Mouse (Mus musculus): Measurements from ENCODE around the gene Dgki. TPM values are rescaled to one million over a fixed set of nuclear protein-coding genes. Genes with fewer than 3 reads are reported as not detected.
A peak's percentile ranks its signal among the peaks of the same experiment; 100 is the strongest.

The Dgki gene
- polyA plus RNA-seq, 1 experiment from 2014 or later, result 9.2 TPM

DNA sequence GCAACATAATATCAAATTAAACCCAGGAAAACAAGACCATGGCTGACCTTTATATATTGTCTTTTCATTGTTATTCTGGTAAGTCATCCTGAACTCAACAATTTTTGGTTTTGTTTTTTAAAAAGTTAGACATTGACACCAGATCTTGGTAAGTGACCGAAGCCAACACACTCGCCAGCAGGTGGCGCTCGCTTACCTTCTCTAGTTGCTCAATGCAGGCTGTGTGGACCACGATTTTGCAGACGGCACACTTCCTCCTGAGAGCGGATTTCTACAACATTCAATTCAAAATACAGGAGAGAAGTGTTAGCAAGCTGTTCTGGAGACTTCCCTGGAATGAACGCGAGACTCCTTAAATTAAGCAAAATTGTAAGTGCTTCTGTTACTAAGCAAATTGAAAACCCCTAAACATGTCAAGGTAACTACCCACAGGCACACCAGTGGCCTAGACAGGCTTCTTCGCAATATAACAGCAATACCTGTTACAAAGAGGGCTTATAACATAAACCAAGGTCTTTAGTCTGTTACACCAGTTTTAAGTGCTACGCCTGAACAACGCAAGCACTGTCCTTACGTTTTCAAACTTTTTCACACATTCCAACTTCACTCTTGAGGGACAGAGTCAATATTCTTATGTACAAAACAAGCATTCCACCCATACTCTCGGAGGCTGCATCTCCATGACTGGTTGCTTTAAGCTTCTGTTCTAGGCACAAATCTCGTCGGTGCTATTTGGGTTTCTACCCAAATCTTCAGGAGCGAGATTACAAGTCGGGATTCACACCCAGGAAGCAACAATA is 202.4 kb downstream of the Dgki start:
- no peaks in the 10 kb centered on the region for H3K4me1 ChIP-seq (ENCODE audit: control insufficient read depth, insufficient read depth, low read length)
- H3K27me3 ChIP-seq (ENCODE audit: control insufficient read depth, insufficient read depth, low read length), result no peaks in the 10 kb centered on the region
- no peak overlapping the region for H3K9ac ChIP-seq (replicated peaks; ENCODE audit: low read length)
- WGBS, result 50% methylated on average over 18 of the region's 18 CpGs
- H3K4me3 ChIP-seq (replicated peaks; ENCODE audit: low read depth, low read length), result no peak overlapping the region
- no peak overlapping the region for H3K27ac ChIP-seq (replicated peaks; ENCODE audit: low read depth, low read length)
- peak; percentile 48; the same call in 1 of the 2 replicates for ATAC-seq (ENCODE audit: low FRiP score, low TSS enrichment)
- no peak overlapping the region for H3K4me2 ChIP-seq (ENCODE audit: low read length)
- no peaks in the 10 kb centered on the region for H3K36me3 ChIP-seq (ENCODE audit: control insufficient read depth, insufficient read depth, low read length)
- peak; percentile 96 for DNase-seq
- no peaks in the 10 kb centered on the region for H3K9me3 ChIP-seq (ENCODE audit: control insufficient read depth, low read length)

GRCm38 (mm10) chr6:37096840-37097305 is 203.1 kb downstream of the Dgki start:
- Histone ChIP-seq H3K9me3 (ENCODE audit: control insufficient read depth, low read length) (no peaks in the 10 kb centered on the region), H3K9ac (replicated peaks; ENCODE audit: low read length) (no peak overlapping the region), H3K36me3 (ENCODE audit: control insufficient read depth, insufficient read depth, low read length) (no peaks in the 10 kb centered on the region), H3K4me3 (replicated peaks; ENCODE audit: low read depth, low read length) (no peak overlapping the region), H3K4me2 (ENCODE audit: low read length) (peak overlapping the region; percentile 26; the same call in 1 of the 2 replicates), H3K27me3 (ENCODE audit: control insufficient read depth, insufficient read depth, low read length) (no peaks in the 10 kb centered on the region), H3K27ac (replicated peaks; ENCODE audit: low read depth, low read length) (no peak overlapping the region), H3K4me1 (ENCODE audit: control insufficient read depth, insufficient read depth, low read length) (no peaks in the 10 kb centered on the region)
- DNase-seq (peak; percentile 20), ATAC-seq (ENCODE audit: low FRiP score, low TSS enrichment) (no peak)
- 52% methylated on average over 12 of the region's 12 CpGs for WGBS

DNA sequence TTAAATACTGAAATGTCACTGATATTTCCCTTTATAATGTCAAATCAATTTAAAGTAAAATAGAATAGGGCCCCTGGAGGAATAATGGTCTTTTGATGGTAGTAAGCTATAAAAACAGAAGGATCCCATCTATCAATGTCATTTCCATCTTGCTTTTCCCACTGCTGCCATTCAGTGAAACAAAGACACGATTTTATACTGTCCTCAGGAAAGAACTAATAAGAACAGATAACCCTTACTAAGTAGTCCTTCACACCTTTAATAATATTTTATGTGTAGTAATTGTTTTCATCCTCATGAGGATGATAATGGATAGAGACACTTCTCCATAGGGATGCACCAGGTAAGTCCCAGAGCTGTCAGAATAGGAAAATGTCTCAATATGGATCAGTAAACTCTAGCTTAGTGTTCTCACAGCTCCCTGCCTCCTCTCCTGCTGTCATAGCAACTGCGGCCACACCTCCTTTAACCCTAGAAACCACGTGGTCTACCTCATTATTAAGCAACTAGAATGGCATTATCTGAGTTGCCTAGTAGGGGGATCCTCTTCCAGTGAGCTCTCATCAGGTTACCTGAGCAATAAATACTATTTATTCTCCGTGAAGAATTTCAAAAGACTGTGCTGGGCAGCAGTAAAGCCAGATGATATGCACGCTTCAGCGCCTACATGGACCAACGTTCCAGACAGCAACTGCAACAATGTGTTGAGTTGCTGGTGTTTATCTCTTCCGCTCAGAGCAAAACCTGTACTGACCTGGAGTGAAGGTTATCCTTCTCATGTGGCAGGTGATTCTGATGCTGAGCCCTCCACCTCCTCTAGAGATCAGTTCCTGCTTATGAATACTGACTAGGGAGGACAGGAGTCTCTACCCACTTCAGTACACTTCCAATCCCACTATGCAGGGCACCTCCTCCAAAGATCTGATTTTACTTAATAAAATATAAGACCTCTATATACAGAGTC is 210.6 kb downstream of the Dgki start:
- Histone ChIP-seq H3K4me3 (replicated peaks; ENCODE audit: low read depth, low read length) (no peak overlapping the region), H3K36me3 (ENCODE audit: control insufficient read depth, insufficient read depth, low read length) (no peaks in the 10 kb centered on the region), H3K27ac (replicated peaks; ENCODE audit: low read depth, low read length) (no peak overlapping the region), H3K4me2 (ENCODE audit: low read length) (no peak overlapping the region), H3K9me3 (ENCODE audit: control insufficient read depth, low read length) (no peaks in the 10 kb centered on the region), H3K9ac (replicated peaks; ENCODE audit: low read length) (no peak overlapping the region), H3K4me1 (ENCODE audit: control insufficient read depth, insufficient read depth, low read length) (peaks cover 9% of the 10 kb centered on the region; the same call in 1 of the 2 replicates), H3K27me3 (ENCODE audit: control insufficient read depth, insufficient read depth, low read length) (no peaks in the 10 kb centered on the region)
- WGBS, result 41% methylated on average over 8 of the region's 8 CpGs
- ATAC-seq (ENCODE audit: low FRiP score, low TSS enrichment) (peak; percentile 76; the same call in 1 of the 2 replicates), DNase-seq (peak; percentile 65)

GRCm38 (mm10) chr6:37082990-37083389 is 217.0 kb downstream of the Dgki start:
- WGBS, result 90% methylated on average over 3 of the region's 3 CpGs
- ATAC-seq (ENCODE audit: low FRiP score, low TSS enrichment), result no peak

DNA sequence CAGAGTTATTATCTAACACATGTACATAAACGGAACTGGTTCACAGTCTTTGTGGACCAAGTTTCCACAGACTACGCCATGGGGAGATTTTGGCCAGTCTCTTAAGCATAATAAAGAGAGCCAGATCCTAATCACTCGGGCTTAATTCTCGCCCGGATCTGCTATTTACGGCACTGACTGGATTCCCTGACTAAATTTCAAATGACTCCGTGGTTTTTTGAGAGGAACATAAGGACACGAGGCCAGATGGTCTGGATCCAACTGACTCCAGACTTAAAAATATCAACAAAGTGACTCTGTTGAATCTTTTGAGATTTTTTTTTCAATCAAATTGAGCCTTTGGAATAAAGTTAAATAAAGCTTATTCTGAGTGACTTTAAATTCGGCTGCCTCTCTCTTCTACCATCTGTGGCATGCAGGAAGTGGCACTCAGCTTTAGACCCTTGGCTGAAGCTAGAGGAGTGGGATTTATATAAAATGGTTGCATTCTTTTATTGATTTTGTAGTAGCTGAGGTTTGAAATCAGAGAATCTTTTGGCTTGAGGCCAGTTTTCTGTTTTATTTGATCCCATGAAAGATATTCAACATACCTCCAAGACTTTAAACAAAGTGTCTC is 227.5 kb downstream of the Dgki start:
- no peaks in the 10 kb centered on the region for H3K27me3 ChIP-seq (ENCODE audit: control insufficient read depth, insufficient read depth, low read length)
- no peak overlapping the region for H3K27ac ChIP-seq (replicated peaks; ENCODE audit: low read depth, low read length)
- no peaks in the 10 kb centered on the region for H3K36me3 ChIP-seq (ENCODE audit: control insufficient read depth, insufficient read depth, low read length)
- ATAC-seq (ENCODE audit: low FRiP score, low TSS enrichment), result no peak
- 74% methylated on average over 9 of the region's 9 CpGs for WGBS
- H3K4me2 ChIP-seq (ENCODE audit: low read length), result no peak overlapping the region
- no peaks in the 10 kb centered on the region for H3K4me1 ChIP-seq (ENCODE audit: control insufficient read depth, insufficient read depth, low read length)
- no peaks in the 10 kb centered on the region for H3K9me3 ChIP-seq (ENCODE audit: control insufficient read depth, low read length)
- no peak overlapping the region for H3K9ac ChIP-seq (replicated peaks; ENCODE audit: low read length)
- DNase-seq, result no peak
- H3K4me3 ChIP-seq (replicated peaks; ENCODE audit: low read depth, low read length), result no peak overlapping the region

More at GRCm38 (mm10) chr6:37082990-37083389, 217.0 kb downstream of the Dgki start:
- Histone ChIP-seq H3K9me3 (ENCODE audit: control insufficient read depth, low read length) (no peaks in the 10 kb centered on the region), H3K27ac (replicated peaks; ENCODE audit: low read depth, low read length) (no peak overlapping the region), H3K4me1 (ENCODE audit: control insufficient read depth, insufficient read depth, low read length) (no peaks in the 10 kb centered on the region), H3K9ac (replicated peaks; ENCODE audit: low read length) (no peak overlapping the region), H3K4me3 (replicated peaks; ENCODE audit: low read depth, low read length) (no peak overlapping the region), H3K27me3 (ENCODE audit: control insufficient read depth, insufficient read depth, low read length) (no peaks in the 10 kb centered on the region), H3K36me3 (ENCODE audit: control insufficient read depth, insufficient read depth, low read length) (no peaks in the 10 kb centered on the region), H3K4me2 (ENCODE audit: low read length) (no peak overlapping the region)
- DNase-seq, result no peak

DNA sequence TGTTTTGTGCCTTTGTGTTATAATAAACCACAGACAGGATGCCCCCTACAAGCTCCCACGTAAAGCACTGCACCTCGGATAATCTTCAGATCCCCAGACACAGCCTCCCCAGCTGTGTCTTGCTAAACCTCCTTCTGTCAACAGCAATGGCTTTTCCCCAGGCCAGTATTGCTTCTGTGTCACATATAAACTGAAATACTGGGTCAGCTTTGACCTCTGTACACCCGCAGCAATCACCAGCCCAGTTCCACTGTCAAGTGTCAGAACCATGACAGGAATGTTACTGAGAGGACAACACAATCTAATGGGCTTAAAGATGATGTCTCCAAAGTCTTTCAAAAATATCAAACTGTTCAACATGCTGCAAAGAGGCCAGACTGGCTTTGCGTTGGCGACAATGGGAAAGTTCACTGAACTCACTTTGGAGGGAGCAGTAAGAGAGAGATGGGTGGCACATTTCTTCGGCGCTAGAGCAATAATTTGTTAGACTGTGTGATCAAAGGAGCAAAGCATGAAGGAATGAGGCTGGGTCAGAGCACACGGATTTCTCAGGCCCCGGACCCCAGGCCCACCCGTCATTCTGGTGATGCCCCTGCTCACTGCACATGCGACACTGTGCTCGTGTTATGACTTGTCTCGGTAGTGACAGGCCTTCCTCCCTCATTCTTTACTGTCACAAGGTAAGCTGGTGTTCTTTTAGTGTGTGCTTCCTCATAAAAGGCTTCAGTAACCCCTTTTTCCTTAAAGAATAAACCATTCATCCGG is 230.0 kb downstream of the Dgki start:
- DNase-seq (no peak), ATAC-seq (ENCODE audit: low FRiP score, low TSS enrichment) (no peak)
- no peak overlapping the region for H3K4me2 ChIP-seq (ENCODE audit: low read length)
- no peak overlapping the region for H3K4me3 ChIP-seq (replicated peaks; ENCODE audit: low read depth, low read length)
- 67% methylated on average over 14 of the region's 14 CpGs for WGBS
- H3K27me3 ChIP-seq (ENCODE audit: control insufficient read depth, insufficient read depth, low read length), result no peaks in the 10 kb centered on the region
- no peaks in the 10 kb centered on the region for H3K9me3 ChIP-seq (ENCODE audit: control insufficient read depth, low read length)
- no peaks in the 10 kb centered on the region for H3K4me1 ChIP-seq (ENCODE audit: control insufficient read depth, insufficient read depth, low read length)
- no peaks in the 10 kb centered on the region for H3K36me3 ChIP-seq (ENCODE audit: control insufficient read depth, insufficient read depth, low read length)
- H3K9ac ChIP-seq (replicated peaks; ENCODE audit: low read length), result no peak overlapping the region
- H3K27ac ChIP-seq (replicated peaks; ENCODE audit: low read depth, low read length), result no peak overlapping the region

- H3K9me3 ChIP-seq (ENCODE audit: control insufficient read depth, low read length), result no peaks in the 10 kb centered on the region
- no peak overlapping the region for H3K27ac ChIP-seq (replicated peaks; ENCODE audit: low read depth, low read length)
- no peak overlapping the region for H3K9ac ChIP-seq (replicated peaks; ENCODE audit: low read length)
- H3K36me3 ChIP-seq (ENCODE audit: control insufficient read depth, insufficient read depth, low read length), result peaks cover under 1% of the 10 kb centered on the region; the same call in 1 of the 2 replicates
- H3K4me2 ChIP-seq (ENCODE audit: low read length), result no peak overlapping the region
- no peaks in the 10 kb centered on the region for H3K27me3 ChIP-seq (ENCODE audit: control insufficient read depth, insufficient read depth, low read length)
- DNase-seq (no peak), ATAC-seq (ENCODE audit: low FRiP score, low TSS enrichment) (no peak)
- no peak overlapping the region for H3K4me3 ChIP-seq (replicated peaks; ENCODE audit: low read depth, low read length)
- WGBS, result 91% methylated on average over 6 of the region's 6 CpGs
- H3K4me1 ChIP-seq (ENCODE audit: control insufficient read depth, insufficient read depth, low read length), result peaks cover 4% of the 10 kb centered on the region; the same call in 1 of the 2 replicates
Measured at GRCm38 (mm10) chr6:37068737-37069136, 231.2 kb downstream of the Dgki start.

GRCm38 (mm10) chr6:37067357-37067756 is 232.6 kb downstream of the Dgki start:
- Histone ChIP-seq H3K27me3 (ENCODE audit: control insufficient read depth, insufficient read depth, low read length) (no peaks in the 10 kb centered on the region), H3K9ac (replicated peaks; ENCODE audit: low read length) (no peak overlapping the region), H3K4me2 (ENCODE audit: low read length) (no peak overlapping the region), H3K9me3 (ENCODE audit: control insufficient read depth, low read length) (no peaks in the 10 kb centered on the region), H3K4me3 (replicated peaks; ENCODE audit: low read depth, low read length) (no peak overlapping the region), H3K4me1 (ENCODE audit: control insufficient read depth, insufficient read depth, low read length) (peaks cover 5% of the 10 kb centered on the region; the same call in 1 of the 2 replicates), H3K27ac (replicated peaks; ENCODE audit: low read depth, low read length) (no peak overlapping the region), H3K36me3 (ENCODE audit: control insufficient read depth, insufficient read depth, low read length) (peaks cover 5% of the 10 kb centered on the region; the same call in 1 of the 2 replicates)
- ATAC-seq (ENCODE audit: low FRiP score, low TSS enrichment) (no peak), DNase-seq (no peak)
- 21% methylated on average over 1 of the region's 1 CpGs for WGBS
